Mouse (Mus musculus) midbrain, embryonic 10.5 days (tissue): ENCODE data around the gene Tmem151a. TPM values are rescaled to one million over a fixed set of nuclear protein-coding genes. Genes with fewer than 3 reads are reported as not detected.
A peak's percentile ranks its signal among the peaks of the same experiment; 100 is the strongest.

Experiments
- DNase-seq: peaks from one replicate; pipeline ENCODE4 v3.0.0-alpha.2; 2017; ENCODE audit warnings: low spot score
- H3K27ac ChIP-seq: fragments of 300-500 bp; sonication (generic); replicated peaks from 2 replicates; pipeline ENCODE4 v1.5.1; 2016; ENCODE audit warnings: mild to moderate bottlenecking
- H3K27me3 ChIP-seq: fragments of 300-500 bp; sonication (generic); 2 replicates; pipeline ENCODE4 v1.6.1; 2016; ENCODE audit warnings: low read depth, mild to moderate bottlenecking; ENCODE audit not compliant: poor library complexity, severe bottlenecking
- H3K36me3 ChIP-seq: fragments of 300-500 bp; sonication (generic); 2 replicates; pipeline ENCODE4 v1.6.1; 2016; ENCODE audit warnings: mild to moderate bottlenecking, moderate library complexity
- H3K4me1 ChIP-seq: fragments of 300-500 bp; sonication (generic); 2 replicates; pipeline ENCODE4 v1.6.1; 2016
- H3K4me3 ChIP-seq: fragments of 300-500 bp; sonication (generic); 2 replicates; pipeline ENCODE4 v1.5.1; 2016; ENCODE audit warnings: mild to moderate bottlenecking, moderate library complexity
- H3K9me3 ChIP-seq: fragments of 300-500 bp; sonication (generic); replicated peaks from 2 replicates; pipeline ENCODE4 v1.6.1; 2016; ENCODE audit warnings: mild to moderate bottlenecking
- WGBS: fragments of 180-500 bp; shearing (Covaris S2); methylation state at CpG from one replicate; pipeline ENCODE4 v1.1.7; 2016; 5-methylcytosine and 5-hydroxymethylcytosine counted together
- polyA plus RNA-seq: library from polyadenylated mRNA; unstranded; fragments of >200 nt; fragmentation: Nextera tagmentation; extraction: Ambion mirVana; gene quantifications from 2 replicates; pipeline ENCODE4 v1.2.1, GENCODE M21; 2016

Gene Tmem151a
- polyA plus RNA-seq, 1 experiment from 2014 or later: 1.0 TPM

- no peak overlapping the region; the same call in 1 of the 2 replicates for H3K27ac ChIP-seq
Measured at GRCm38 (mm10) chr19:5107556-5108270, 22.4 kb upstream of the Tmem151a start.

DNA sequence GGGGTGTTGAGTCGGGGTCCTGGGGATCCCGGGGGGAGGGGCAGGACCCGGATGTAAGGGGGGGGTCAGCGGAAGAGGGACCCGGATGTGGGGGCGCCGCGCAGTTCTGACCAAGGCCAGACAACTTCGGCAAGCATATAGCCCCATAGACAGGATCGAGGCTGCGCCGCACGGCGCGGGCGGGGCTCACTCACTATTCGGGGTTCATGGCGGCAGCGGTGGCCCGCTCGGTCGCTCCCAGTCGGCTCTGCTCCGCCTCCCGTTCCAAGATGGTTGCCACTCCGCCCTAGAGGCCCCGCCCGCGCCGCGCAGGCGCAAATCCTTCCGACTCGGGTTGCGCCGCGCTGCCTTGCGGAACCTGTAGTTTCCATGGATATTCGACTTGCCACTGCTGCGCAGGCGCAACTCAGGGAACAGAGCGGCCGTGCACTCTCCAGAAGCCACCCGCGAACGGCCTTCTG, 21.4 kb upstream of the Tmem151a start, which contains the start of gene Rab1b:
Rab1b (minus strand) TSS at position 342 of the 461 bp plus-strand sequence.
- peaks cover 78% of the 10 kb centered on the region for H3K36me3 ChIP-seq
- H3K27me3 ChIP-seq: no peaks in the 10 kb centered on the region

More at GRCm38 (mm10) chr19:5107556-5108270, 22.4 kb upstream of the Tmem151a start:
- no peak for DNase-seq
- Histone ChIP-seq H3K36me3 (peaks cover 78% of the 10 kb centered on the region), H3K27me3 (no peaks in the 10 kb centered on the region), H3K4me3 (peak overlapping the region; percentile 88; the same call in 1 of the 2 replicates), H3K9me3 (no peaks in the 10 kb centered on the region), H3K4me1 (peaks cover 32% of the 10 kb centered on the region)
- WGBS: 74% methylated on average over 18 of the region's 18 CpGs

DNA sequence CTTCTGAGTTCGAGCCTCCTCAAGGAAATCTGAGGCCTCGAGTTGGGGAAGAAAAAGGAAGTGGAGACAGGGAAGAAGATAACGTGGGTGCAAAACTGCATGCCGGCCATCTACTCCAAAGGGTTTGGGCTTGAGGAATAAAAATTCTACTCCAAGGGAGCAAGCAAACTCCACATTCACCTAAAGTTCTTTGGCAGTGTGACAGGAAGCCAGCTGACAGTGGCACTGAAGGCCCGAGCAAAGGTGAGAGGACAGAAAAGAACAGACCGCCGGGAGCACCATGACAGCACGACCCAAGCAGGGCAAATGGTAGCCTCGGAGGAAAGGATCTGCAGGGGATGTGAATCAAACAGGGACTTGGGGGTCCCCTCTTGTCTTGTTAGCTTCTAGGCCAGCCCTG, 20.7 kb upstream of the Tmem151a start:
- no peaks in the 10 kb centered on the region for H3K9me3 ChIP-seq
- H3K36me3 ChIP-seq: peaks cover 78% of the 10 kb centered on the region
- peak overlapping the region; percentile 97 for H3K27ac ChIP-seq
- H3K27me3 ChIP-seq: no peaks in the 10 kb centered on the region
- no peak for DNase-seq
- peak overlapping the region; percentile 88 for H3K4me3 ChIP-seq
- H3K4me1 ChIP-seq: peaks cover 32% of the 10 kb centered on the region
- WGBS: 30% methylated on average over 9 of the region's 9 CpGs

More for the DNA sequence above, 21.4 kb upstream of the Tmem151a start, which contains the start of gene Rab1b:
- Histone ChIP-seq H3K4me1 (peaks cover 32% of the 10 kb centered on the region), H3K27ac (peak within 1 kb of the TSS; percentile 97), H3K4me3 (peak within 1 kb of the TSS; percentile 88), H3K9me3 (no peaks in the 10 kb centered on the region)
- DNase-seq: peak; percentile 98
- under 1% methylated on average over 46 of the region's 46 CpGs for WGBS

DNA sequence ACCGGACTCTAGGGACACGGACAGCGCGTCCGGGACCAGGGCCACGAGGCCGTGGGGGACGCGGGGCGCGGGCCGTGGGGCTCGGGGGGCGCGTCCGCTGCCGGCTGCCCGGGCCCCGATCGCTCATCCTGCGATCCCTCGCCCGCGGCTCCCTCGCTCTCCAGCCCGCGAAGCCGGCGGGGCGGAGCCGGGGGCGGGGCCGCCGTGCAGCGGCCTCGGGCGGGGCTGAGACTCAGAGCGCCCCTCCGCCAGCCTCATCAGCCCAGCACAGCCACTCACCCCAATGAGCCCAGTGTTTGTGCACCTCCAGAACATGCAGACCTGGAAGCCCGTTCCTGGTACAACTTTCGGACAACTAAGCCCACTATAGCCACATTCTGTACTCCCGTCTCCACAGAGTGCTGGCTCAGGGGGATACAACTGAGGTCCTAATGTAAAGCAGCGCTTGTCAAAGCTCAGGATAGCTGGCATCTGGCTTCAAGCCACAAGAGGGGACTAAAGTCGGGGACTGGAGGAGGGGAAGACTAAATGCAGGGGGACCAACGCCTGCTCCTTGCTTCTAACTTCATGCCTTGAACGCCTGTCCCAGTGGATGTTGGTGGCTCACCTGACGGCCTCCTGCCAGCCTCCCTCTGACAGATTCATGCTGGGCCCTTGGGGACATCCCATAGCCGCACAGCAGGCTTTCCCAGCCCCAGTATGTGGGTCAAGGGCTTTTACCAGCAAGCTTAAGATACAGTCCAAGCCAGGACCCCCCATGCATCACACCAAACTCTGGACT, 13.2 kb upstream of the Tmem151a start, which contains the start of gene Cnih2:
Cnih2 (minus strand) TSS at position 159 of the 781 bp plus-strand sequence.
- H3K27ac ChIP-seq: peak within 1 kb of the TSS; percentile 92
- 2% methylated on average over 48 of the region's 48 CpGs for WGBS
- peaks cover 48% of the 10 kb centered on the region for H3K36me3 ChIP-seq
- H3K4me1 ChIP-seq: peaks cover 62% of the 10 kb centered on the region
- peak; percentile 71 for DNase-seq
- no peaks in the 10 kb centered on the region for H3K9me3 ChIP-seq
- peaks cover 13% of the 10 kb centered on the region for H3K27me3 ChIP-seq
- peak within 1 kb of the TSS; percentile 80 for H3K4me3 ChIP-seq

DNA sequence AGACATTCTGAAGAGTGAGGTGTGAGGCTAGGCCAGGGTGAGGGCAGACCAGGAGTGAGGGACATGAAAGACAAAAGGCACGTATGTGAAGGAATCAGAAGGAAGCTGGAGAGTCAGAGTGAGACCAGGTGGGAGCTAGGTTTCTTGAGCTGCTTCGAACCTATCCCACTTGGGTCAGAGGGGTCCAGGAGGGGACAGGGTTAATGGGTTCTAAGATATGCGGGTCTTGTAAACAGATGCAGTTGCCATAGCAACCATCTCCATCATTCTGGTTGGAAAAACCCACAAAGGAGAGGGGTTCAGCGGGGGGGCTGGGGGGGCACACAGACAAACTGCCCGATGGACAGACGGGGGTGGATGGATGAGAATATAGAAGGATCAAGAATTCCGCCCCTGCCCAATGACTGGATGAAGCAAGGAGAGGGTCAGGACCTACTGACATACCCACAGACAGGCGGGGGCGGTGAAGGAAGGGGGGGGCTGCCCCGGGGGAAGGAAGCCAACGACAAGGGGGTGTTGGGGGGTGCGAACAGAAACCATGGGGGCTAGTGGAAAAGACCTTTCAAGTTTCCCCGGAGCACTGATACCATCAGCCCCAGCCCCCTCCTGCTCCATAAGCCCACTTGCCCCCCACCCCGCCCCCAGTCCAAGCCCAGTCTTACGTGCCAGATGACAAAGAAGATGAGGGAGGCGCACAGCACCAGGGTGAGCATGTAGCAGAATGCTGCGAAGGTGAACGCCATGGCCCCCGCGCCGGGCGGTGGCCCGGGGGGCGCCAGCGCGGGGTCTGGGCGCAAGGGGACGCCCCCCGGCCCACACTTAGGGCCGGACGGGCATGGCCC, 12.4 kb upstream of the Tmem151a start:
- Histone ChIP-seq H3K36me3 (peaks cover 48% of the 10 kb centered on the region), H3K27ac (peak overlapping the region; percentile 92), H3K4me1 (peaks cover 68% of the 10 kb centered on the region), H3K9me3 (no peaks in the 10 kb centered on the region), H3K4me3 (peak overlapping the region; percentile 80), H3K27me3 (peaks cover 13% of the 10 kb centered on the region)
- DNase-seq: peak; percentile 45
- 4% methylated on average over 31 of the region's 31 CpGs for WGBS

DNA sequence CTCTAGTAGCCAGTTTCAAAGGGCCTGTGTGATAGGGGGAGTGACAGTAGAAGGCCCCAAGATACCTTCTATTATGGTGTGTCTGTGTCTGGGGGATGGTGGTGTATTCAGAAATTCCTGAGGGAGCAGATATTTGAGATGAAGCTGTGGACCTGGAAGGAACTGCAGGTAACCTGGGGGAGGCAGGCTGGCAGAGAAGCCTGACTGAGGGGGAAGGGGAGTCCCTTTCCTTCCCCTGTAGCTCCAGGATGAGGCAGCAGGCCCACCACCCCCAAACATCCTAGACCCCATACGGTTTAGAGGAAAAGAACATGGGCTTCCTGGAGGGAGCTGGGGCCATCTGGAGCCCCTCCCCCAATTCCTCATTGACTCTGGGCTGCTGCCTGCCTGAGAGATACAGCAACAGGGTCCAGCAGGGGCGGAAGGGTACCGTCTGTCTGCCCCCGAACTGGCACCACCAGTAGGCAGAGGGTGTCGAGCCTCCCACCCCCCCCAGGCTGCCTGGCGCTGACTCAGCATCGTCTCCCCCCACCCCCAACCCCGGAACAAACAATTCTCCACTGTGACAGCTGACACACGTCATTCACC, 10.7 kb upstream of the Tmem151a start:
- Histone ChIP-seq H3K36me3 (peaks cover 48% of the 10 kb centered on the region), H3K27me3 (peaks cover 13% of the 10 kb centered on the region), H3K27ac (peak overlapping the region; percentile 92; the same call in 1 of the 2 replicates), H3K4me3 (peak overlapping the region; percentile 80), H3K4me1 (peaks cover 68% of the 10 kb centered on the region), H3K9me3 (no peaks in the 10 kb centered on the region)
- WGBS: 12% methylated on average over 9 of the region's 9 CpGs
- DNase-seq: no peak

GRCm38 (mm10) chr19:5094746-5095417, 9.6 kb upstream of the Tmem151a start:
- DNase-seq: peak; percentile 35
- WGBS: 41% methylated on average over 11 of the region's 11 CpGs
- Histone ChIP-seq H3K4me1 (peaks cover 68% of the 10 kb centered on the region), H3K36me3 (peaks cover 46% of the 10 kb centered on the region), H3K27ac (peak overlapping the region; percentile 39), H3K27me3 (peaks cover 13% of the 10 kb centered on the region), H3K4me3 (peak overlapping the region; percentile 80), H3K9me3 (no peaks in the 10 kb centered on the region)

- peaks cover 66% of the 10 kb centered on the region for H3K4me1 ChIP-seq
- under 1% methylated on average over 21 of the region's 21 CpGs for WGBS
- peaks cover 44% of the 10 kb centered on the region for H3K36me3 ChIP-seq
- peak overlapping the region; percentile 80 for H3K4me3 ChIP-seq
- peaks cover 13% of the 10 kb centered on the region; the same call in 1 of the 2 replicates for H3K27me3 ChIP-seq
- H3K27ac ChIP-seq: peak overlapping the region; percentile 46
- H3K9me3 ChIP-seq: no peaks in the 10 kb centered on the region
- DNase-seq: peak; percentile 98
Measured at GRCm38 (mm10) chr19:5094243-5094632, 8.9 kb upstream of the Tmem151a start.

- Histone ChIP-seq H3K27me3 (peaks cover 13% of the 10 kb centered on the region; the same call in 1 of the 2 replicates), H3K9me3 (no peaks in the 10 kb centered on the region), H3K4me1 (peaks cover 66% of the 10 kb centered on the region), H3K4me3 (peak overlapping the region; percentile 80), H3K36me3 (peaks cover 42% of the 10 kb centered on the region), H3K27ac (peak overlapping the region; percentile 46)
- DNase-seq: no peak
- WGBS: 73% methylated on average over 12 of the region's 12 CpGs
Measured at GRCm38 (mm10) chr19:5093481-5094242, 8.3 kb upstream of the Tmem151a start.

DNA sequence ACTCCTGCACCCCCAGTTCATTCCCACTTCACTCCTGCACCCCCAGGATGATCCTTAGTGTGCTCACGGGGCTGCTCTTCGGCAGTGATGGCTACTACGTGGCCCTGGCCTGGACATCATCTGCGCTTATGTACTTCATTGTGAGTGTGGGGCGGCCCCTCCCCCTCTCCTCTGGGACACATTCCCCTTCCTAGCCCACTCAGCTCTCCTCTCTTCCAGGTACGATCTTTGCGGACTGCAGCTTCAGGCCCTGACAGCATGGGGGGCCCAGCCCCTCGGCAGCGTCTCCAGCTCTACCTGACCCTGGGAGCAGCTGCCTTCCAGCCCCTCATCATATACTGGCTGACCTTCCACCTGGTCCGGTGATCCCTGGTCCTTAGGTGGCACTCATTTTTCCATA, 6.8 kb upstream of the Tmem151a start:
- 92% methylated on average over 10 of the region's 10 CpGs for WGBS

GRCm38 (mm10) chr19:5089324-5089723, 4.0 kb upstream of the Tmem151a start:
- Histone ChIP-seq H3K9me3 (no peaks in the 10 kb centered on the region), H3K4me1 (peaks cover 44% of the 10 kb centered on the region), H3K27ac (no peak overlapping the region), H3K36me3 (peaks cover 42% of the 10 kb centered on the region), H3K4me3 (peak overlapping the region; percentile 91), H3K27me3 (peaks cover 23% of the 10 kb centered on the region)
- 93% methylated on average over 4 of the region's 4 CpGs for WGBS
- no peak for DNase-seq

More for the DNA sequence above, 6.8 kb upstream of the Tmem151a start:
- peaks cover 12% of the 10 kb centered on the region; the same call in 1 of the 2 replicates for H3K27me3 ChIP-seq
- H3K4me3 ChIP-seq: no peak overlapping the region
- no peak for DNase-seq
- H3K4me1 ChIP-seq: peaks cover 59% of the 10 kb centered on the region
- peaks cover 42% of the 10 kb centered on the region for H3K36me3 ChIP-seq
- H3K27ac ChIP-seq: no peak overlapping the region
- no peaks in the 10 kb centered on the region for H3K9me3 ChIP-seq
